Mouse (Mus musculus) heart, embryonic 16.5 days (tissue): ENCODE measurements around the gene Apom. TPM values are rescaled to one million over a fixed set of nuclear protein-coding genes. Genes with fewer than 3 reads are reported as not detected.
A peak's percentile ranks its signal among the peaks of the same experiment; 100 is the strongest.

Experiments
- ATAC-seq: fragments of 200-750 bp; cut with Nextera tagmentation; replicated peaks from 2 replicates; pipeline ENCODE4 v1.8.0; 2017; ENCODE audit warnings: moderate number of reproducible peaks; ENCODE audit not compliant: insufficient read depth, low FRiP score; ENCODE audit errors: extremely low read depth
- H3K27ac ChIP-seq: fragments of 300-500 bp; sonication (generic); 2 replicates; pipeline ENCODE4 v1.5.1; 2014; ENCODE audit warnings: mild to moderate bottlenecking, low read length, control low read depth, moderate library complexity
- H3K27me3 ChIP-seq: fragments of 300-500 bp; sonication (generic); 2 replicates; pipeline ENCODE4 v1.6.1; 2014; ENCODE audit warnings: low read length, mixed read lengths; ENCODE audit not compliant: control insufficient read depth, insufficient read depth
- H3K36me3 ChIP-seq: fragments of 300-500 bp; sonication (generic); 2 replicates; pipeline ENCODE4 v1.6.1; 2014; ENCODE audit not compliant: control insufficient read depth, insufficient read depth
- H3K4me1 ChIP-seq: fragments of 300-500 bp; sonication (generic); 2 replicates; pipeline ENCODE4 v1.6.1; 2014; ENCODE audit warnings: low read length, mixed read lengths; ENCODE audit not compliant: control insufficient read depth, insufficient read depth
- H3K4me2 ChIP-seq: fragments of 300-500 bp; sonication (generic); 2 replicates; pipeline ENCODE4 v1.6.1; 2014; ENCODE audit warnings: low read depth, mild to moderate bottlenecking, control low read depth, low read length
- H3K4me3 ChIP-seq: fragments of 300-500 bp; sonication (generic); 2 replicates; pipeline ENCODE4 v1.5.1; 2014; ENCODE audit warnings: mild to moderate bottlenecking, control low read depth, low read length
- H3K9ac ChIP-seq: fragments of 300-500 bp; sonication (generic); 2 replicates; pipeline ENCODE4 v1.6.1; 2014; ENCODE audit warnings: low read length, control low read depth
- H3K9me3 ChIP-seq: fragments of 300-500 bp; sonication (generic); replicated peaks from 2 replicates; pipeline ENCODE4 v1.6.1; 2016; ENCODE audit warnings: low read length; ENCODE audit not compliant: control insufficient read depth
- WGBS: fragments of 180-500 bp; shearing (Covaris S2); extraction: QIAGEN DNeasy Blood & Tissue Kit; methylation state at CpG from one replicate; pipeline ENCODE4 v1.1.7; 2014; 5-methylcytosine and 5-hydroxymethylcytosine counted together
- polyA plus RNA-seq: library from polyadenylated mRNA; unstranded; fragments of >200 nt; fragmentation: Nextera tagmentation; extraction: Ambion mirVana; gene quantifications from 2 replicates; pipeline ENCODE4 v1.2.1, GENCODE M21; 2015

Gene Apom
- polyA plus RNA-seq, 1 experiment from 2014 or later, result 0.60 TPM

- ATAC-seq, result no peak
- Histone ChIP-seq H3K4me3 (peak overlapping the region; percentile 90), H3K4me2 (peak overlapping the region; percentile 88), H3K9me3 (no peaks in the 10 kb centered on the region), H3K36me3 (peaks cover 50% of the 10 kb centered on the region), H3K4me1 (peaks cover 23% of the 10 kb centered on the region), H3K9ac (peak overlapping the region; percentile 100), H3K27ac (no peak overlapping the region), H3K27me3 (no peaks in the 10 kb centered on the region)
- WGBS, result 56% methylated on average over 14 of the region's 14 CpGs
Measured at GRCm38 (mm10) chr17:35162121-35162520, 30.3 kb upstream of the Apom start.

GRCm38 (mm10) chr17:35161421-35161820, 29.6 kb upstream of the Apom start:
- no peak overlapping the region for H3K9ac ChIP-seq
- no peaks in the 10 kb centered on the region for H3K27me3 ChIP-seq
- no peak overlapping the region for H3K27ac ChIP-seq
- H3K4me3 ChIP-seq, result no peak overlapping the region
- peaks cover 23% of the 10 kb centered on the region for H3K4me1 ChIP-seq
- H3K4me2 ChIP-seq, result 0 out of 2 replicates have a peak overlapping the region, but pooled peaks have one; percentile 4
- WGBS, result 77% methylated on average over 11 of the region's 11 CpGs
- no peak for ATAC-seq
- H3K9me3 ChIP-seq, result no peaks in the 10 kb centered on the region
- peaks cover 57% of the 10 kb centered on the region for H3K36me3 ChIP-seq

- WGBS, result 82% methylated on average over 7 of the region's 7 CpGs
- no peak overlapping the region for H3K9ac ChIP-seq
- H3K27ac ChIP-seq, result no peak overlapping the region
- ATAC-seq, result no peak
- H3K4me2 ChIP-seq, result no peak overlapping the region
- peaks cover 75% of the 10 kb centered on the region for H3K36me3 ChIP-seq
- peaks cover 16% of the 10 kb centered on the region for H3K4me1 ChIP-seq
- no peaks in the 10 kb centered on the region for H3K27me3 ChIP-seq
- H3K9me3 ChIP-seq, result no peaks in the 10 kb centered on the region
- no peak overlapping the region for H3K4me3 ChIP-seq
Measured at GRCm38 (mm10) chr17:35159638-35160037, 27.8 kb upstream of the Apom start.

GRCm38 (mm10) chr17:35158850-35159593, 27.2 kb upstream of the Apom start:
- H3K27ac ChIP-seq, result no peak overlapping the region
- 90% methylated on average over 16 of the region's 16 CpGs for WGBS
- H3K4me3 ChIP-seq, result no peak overlapping the region
- H3K27me3 ChIP-seq, result no peaks in the 10 kb centered on the region
- H3K9ac ChIP-seq, result no peak overlapping the region
- peaks cover 16% of the 10 kb centered on the region for H3K4me1 ChIP-seq
- peaks cover 81% of the 10 kb centered on the region for H3K36me3 ChIP-seq
- no peak for ATAC-seq
- no peak overlapping the region for H3K4me2 ChIP-seq
- H3K9me3 ChIP-seq, result no peaks in the 10 kb centered on the region

- Histone ChIP-seq H3K27ac (no peak overlapping the region), H3K4me2 (no peak overlapping the region), H3K4me3 (no peak overlapping the region), H3K9ac (no peak overlapping the region), H3K9me3 (no peaks in the 10 kb centered on the region), H3K27me3 (no peaks in the 10 kb centered on the region), H3K36me3 (peaks cover 94% of the 10 kb centered on the region), H3K4me1 (peaks cover 13% of the 10 kb centered on the region)
- no peak for ATAC-seq
- 85% methylated on average over 8 of the region's 8 CpGs for WGBS
Measured at GRCm38 (mm10) chr17:35157661-35158175, 25.9 kb upstream of the Apom start.

- Histone ChIP-seq H3K9me3 (no peaks in the 10 kb centered on the region), H3K4me2 (no peak overlapping the region), H3K36me3 (peaks cover 99% of the 10 kb centered on the region), H3K27ac (no peak overlapping the region), H3K9ac (no peak overlapping the region), H3K4me3 (no peak overlapping the region), H3K4me1 (peaks cover 8% of the 10 kb centered on the region), H3K27me3 (no peaks in the 10 kb centered on the region)
- no peak for ATAC-seq
- 86% methylated on average over 8 of the region's 8 CpGs for WGBS
Measured at GRCm38 (mm10) chr17:35157254-35157653, 25.4 kb upstream of the Apom start.

- WGBS, result 88% methylated on average over 33 of the region's 33 CpGs
- H3K27me3 ChIP-seq, result no peaks in the 10 kb centered on the region
- H3K27ac ChIP-seq, result no peak overlapping the region
- H3K9ac ChIP-seq, result no peak overlapping the region
- H3K4me1 ChIP-seq, result peaks cover 2% of the 10 kb centered on the region; the same call in 1 of the 2 replicates
- ATAC-seq, result no peak; the same call in 1 of the 2 replicates
- peaks cover 99% of the 10 kb centered on the region for H3K36me3 ChIP-seq
- H3K4me3 ChIP-seq, result no peak overlapping the region
- no peak overlapping the region for H3K4me2 ChIP-seq
- no peaks in the 10 kb centered on the region for H3K9me3 ChIP-seq
Measured at GRCm38 (mm10) chr17:35156461-35157200, 24.8 kb upstream of the Apom start.

GRCm38 (mm10) chr17:35155451-35155850, 23.6 kb upstream of the Apom start:
- H3K36me3 ChIP-seq, result peaks cover 98% of the 10 kb centered on the region
- H3K4me1 ChIP-seq, result no peaks in the 10 kb centered on the region
- no peak overlapping the region for H3K27ac ChIP-seq
- no peaks in the 10 kb centered on the region for H3K9me3 ChIP-seq
- H3K4me2 ChIP-seq, result no peak overlapping the region
- no peak overlapping the region for H3K4me3 ChIP-seq
- 87% methylated on average over 12 of the region's 12 CpGs for WGBS
- no peak overlapping the region for H3K9ac ChIP-seq
- H3K27me3 ChIP-seq, result no peaks in the 10 kb centered on the region
- no peak for ATAC-seq

GRCm38 (mm10) chr17:35154616-35155015, 22.8 kb upstream of the Apom start:
- Histone ChIP-seq H3K9me3 (no peaks in the 10 kb centered on the region), H3K4me3 (no peak overlapping the region), H3K4me1 (no peaks in the 10 kb centered on the region), H3K4me2 (no peak overlapping the region), H3K27me3 (no peaks in the 10 kb centered on the region), H3K9ac (no peak overlapping the region), H3K27ac (no peak overlapping the region), H3K36me3 (peaks cover 98% of the 10 kb centered on the region)
- 74% methylated on average over 7 of the region's 7 CpGs for WGBS
- ATAC-seq, result no peak
